9 mouse cellular contexts compared by ENCODE assay signal in genomic region chr3:151566629-151567028, GRCm38 (mm10).
DNase-seq lines count a peak whose midpoint lies in the region; ATAC-seq and TF ChIP-seq lines count a peak whose summit lies in the region.
"Had no signal": no experiment of that assay in that cellular context is flagged by ENCODE, and none has a peak within 500 bp of the region (broad histone marks: within the 10 kb centered on the region; RNA-seq: fewer than 3 reads in every experiment).

No protein-coding gene starts in this region.

- DNase-seq in cerebellum, adult 11 months = peak; percentile 1
- DNase-seq in layer of hippocampus, adult 2 months (ENCODE audit: low spot score in 2 of 2) = peak; percentile 15 to 47
- no peak for DNase-seq in layer of hippocampus, adult 9-11 months
- DNase-seq in ZHBTc4 (ENCODE audit: low read depth, low spot score) = peak; percentile 6
- DNase-seq in forelimb bud, embryonic 11.5 days (ENCODE audit: low read depth, low spot score) = peak; percentile 24
- no peak for DNase-seq in frontal cortex, postnatal 14 days (ENCODE audit: low spot score in 2 of 2)
- DNase-seq in right cerebral cortex, postnatal 10 days (ENCODE audit: low spot score in 2 of 2) = no peak

- ATAC-seq in cerebellum, adult (ENCODE audit: insufficient number of reproducible peaks, low FRiP score, low TSS enrichment) = no peak; the same call in 1 of the 2 replicates

- H3K27ac ChIP-seq in layer of hippocampus, adult 2 months = no peak overlapping the region
- H3K27ac ChIP-seq: embryonic facial prominence, embryonic 15.5 days had no signal

- no peak overlapping the region for H3K4me3 ChIP-seq in layer of hippocampus, adult 2 months
- H3K4me3 ChIP-seq: embryonic facial prominence, embryonic 15.5 days had no signal

- TF ChIP-seq CTCF in layer of hippocampus, adult 2 months (conservative IDR thresholded peaks at IDR 0.05) = peak; percentile 86

Comparison
In these comparisons a context has a peak if more than half of its experiments do, and no peak if none do; other contexts are left out.
1. DNase-seq: peak in cerebellum, adult 11 months (single experiment), layer of hippocampus, adult 2 months (2 of 2), ZHBTc4 (single experiment) and forelimb bud, embryonic 11.5 days (single experiment); none in layer of hippocampus, adult 9-11 months (single experiment), frontal cortex, postnatal 14 days (0 of 2) and right cerebral cortex, postnatal 10 days (0 of 2).